Mouse (Mus musculus): Measurements from ENCODE around the gene Ptprq. TPM values are rescaled to one million over a fixed set of nuclear protein-coding genes. Genes with fewer than 3 reads are reported as not detected.

The Ptprq gene
- total and polyA plus RNA-seq, 2 experiments from 2014 or later: 0.03 to 0.10 TPM

- Histone ChIP-seq H3K9me3 (ENCODE audit: low read length) (no peaks in the 10 kb centered on the region), H3K4me3 (ENCODE audit: low read length) (no peak overlapping the region), H3K4me2 (ENCODE audit: low read depth, low read length) (no peak overlapping the region), H3K36me3 (ENCODE audit: insufficient read depth, low read length) (no peaks in the 10 kb centered on the region), H3K9ac (replicated peaks; ENCODE audit: low read length) (no peak overlapping the region), H3K27ac (no peak overlapping the region), H3K4me1 (ENCODE audit: insufficient read depth, low read length) (no peaks in the 10 kb centered on the region), H3K27me3 (ENCODE audit: insufficient read depth, low read length) (no peaks in the 10 kb centered on the region)
- 80% methylated on average over 5 of the region's 5 CpGs for WGBS
- no peak for TF ChIP-seq CTCF (IDR thresholded peaks at IDR 0.05; ENCODE audit: low read depth)
- no peak for ATAC-seq
- DNase-seq (ENCODE audit: low spot score): no peak
These were observed 20.0 kb upstream of the Ptprq start for GRCm38 (mm10) chr10:107739815-107740214.

- DNase-seq (ENCODE audit: low spot score) (no peak), ATAC-seq (no peak)
- no peak overlapping the region for H3K27ac ChIP-seq
- H3K27me3 ChIP-seq (ENCODE audit: insufficient read depth, low read length): no peaks in the 10 kb centered on the region
- no peak for TF ChIP-seq CTCF (IDR thresholded peaks at IDR 0.05; ENCODE audit: low read depth)
- H3K36me3 ChIP-seq (ENCODE audit: insufficient read depth, low read length): no peaks in the 10 kb centered on the region
- no peak overlapping the region for H3K9ac ChIP-seq (replicated peaks; ENCODE audit: low read length)
- no peaks in the 10 kb centered on the region for H3K9me3 ChIP-seq (ENCODE audit: low read length)
- H3K4me1 ChIP-seq (ENCODE audit: insufficient read depth, low read length): no peaks in the 10 kb centered on the region
- no peak overlapping the region for H3K4me3 ChIP-seq (ENCODE audit: low read length)
- WGBS: 88% methylated on average over 6 of the region's 6 CpGs
- no peak overlapping the region for H3K4me2 ChIP-seq (ENCODE audit: low read depth, low read length)
These were observed 17.9 kb upstream of the Ptprq start for GRCm38 (mm10) chr10:107737743-107738142.

GRCm38 (mm10) chr10:107735448-107735847, 15.6 kb upstream of the Ptprq start:
- Histone ChIP-seq H3K27me3 (ENCODE audit: insufficient read depth, low read length) (no peaks in the 10 kb centered on the region), H3K4me3 (ENCODE audit: low read length) (no peak overlapping the region), H3K4me2 (ENCODE audit: low read depth, low read length) (no peak overlapping the region), H3K27ac (no peak overlapping the region), H3K9me3 (ENCODE audit: low read length) (no peaks in the 10 kb centered on the region), H3K4me1 (ENCODE audit: insufficient read depth, low read length) (no peaks in the 10 kb centered on the region), H3K36me3 (ENCODE audit: insufficient read depth, low read length) (no peaks in the 10 kb centered on the region), H3K9ac (replicated peaks; ENCODE audit: low read length) (no peak overlapping the region)
- 58% methylated on average over 7 of the region's 7 CpGs for WGBS
- ATAC-seq (no peak), DNase-seq (ENCODE audit: low spot score) (no peak)
- TF ChIP-seq CTCF (IDR thresholded peaks at IDR 0.05; ENCODE audit: low read depth): no peak

- Histone ChIP-seq H3K4me3 (ENCODE audit: low read length) (no peak overlapping the region), H3K9ac (replicated peaks; ENCODE audit: low read length) (no peak overlapping the region), H3K27ac (no peak overlapping the region), H3K36me3 (ENCODE audit: insufficient read depth, low read length) (no peaks in the 10 kb centered on the region), H3K4me1 (ENCODE audit: insufficient read depth, low read length) (no peaks in the 10 kb centered on the region), H3K4me2 (ENCODE audit: low read depth, low read length) (no peak overlapping the region), H3K9me3 (ENCODE audit: low read length) (no peaks in the 10 kb centered on the region), H3K27me3 (ENCODE audit: insufficient read depth, low read length) (no peaks in the 10 kb centered on the region)
- DNase-seq (ENCODE audit: low spot score): no peak
- no peak for ATAC-seq
- no peak for TF ChIP-seq CTCF (IDR thresholded peaks at IDR 0.05; ENCODE audit: low read depth)
These were observed 14.5 kb upstream of the Ptprq start for GRCm38 (mm10) chr10:107734327-107734726.

GRCm38 (mm10) chr10:107725631-107726030, 5.8 kb upstream of the Ptprq start:
- H3K4me3 ChIP-seq (ENCODE audit: low read length): no peak overlapping the region
- ATAC-seq (no peak), DNase-seq (ENCODE audit: low spot score) (no peak)
- H3K4me2 ChIP-seq (ENCODE audit: low read depth, low read length): no peak overlapping the region
- H3K4me1 ChIP-seq (ENCODE audit: insufficient read depth, low read length): no peaks in the 10 kb centered on the region
- H3K9me3 ChIP-seq (ENCODE audit: low read length): no peaks in the 10 kb centered on the region
- no peaks in the 10 kb centered on the region for H3K36me3 ChIP-seq (ENCODE audit: insufficient read depth, low read length)
- WGBS: 55% methylated on average over 7 of the region's 7 CpGs
- no peak overlapping the region for H3K27ac ChIP-seq
- no peak for TF ChIP-seq CTCF (IDR thresholded peaks at IDR 0.05; ENCODE audit: low read depth)
- H3K9ac ChIP-seq (replicated peaks; ENCODE audit: low read length): no peak overlapping the region
- no peaks in the 10 kb centered on the region for H3K27me3 ChIP-seq (ENCODE audit: insufficient read depth, low read length)

GRCm38 (mm10) chr10:107704443-107704842, 15.4 kb downstream of the Ptprq start:
- no peaks in the 10 kb centered on the region for H3K4me1 ChIP-seq (ENCODE audit: insufficient read depth, low read length)
- no peaks in the 10 kb centered on the region for H3K27me3 ChIP-seq (ENCODE audit: insufficient read depth, low read length)
- no peaks in the 10 kb centered on the region for H3K36me3 ChIP-seq (ENCODE audit: insufficient read depth, low read length)
- H3K9ac ChIP-seq (replicated peaks; ENCODE audit: low read length): no peak overlapping the region
- no peaks in the 10 kb centered on the region for H3K9me3 ChIP-seq (ENCODE audit: low read length)
- peak; percentile 55 for TF ChIP-seq CTCF (IDR thresholded peaks at IDR 0.05; ENCODE audit: low read depth)
- no peak overlapping the region for H3K4me2 ChIP-seq (ENCODE audit: low read depth, low read length)
- ATAC-seq (no peak), DNase-seq (ENCODE audit: low spot score) (peak; percentile 45)
- H3K4me3 ChIP-seq (ENCODE audit: low read length): no peak overlapping the region
- WGBS: 45% methylated on average over 3 of the region's 3 CpGs
- H3K27ac ChIP-seq: no peak overlapping the region

GRCm38 (mm10) chr10:107700944-107701343, 18.9 kb downstream of the Ptprq start:
- Histone ChIP-seq H3K9ac (replicated peaks; ENCODE audit: low read length) (no peak overlapping the region), H3K4me3 (ENCODE audit: low read length) (no peak overlapping the region), H3K27me3 (ENCODE audit: insufficient read depth, low read length) (no peaks in the 10 kb centered on the region), H3K27ac (no peak overlapping the region), H3K9me3 (ENCODE audit: low read length) (no peaks in the 10 kb centered on the region), H3K36me3 (ENCODE audit: insufficient read depth, low read length) (no peaks in the 10 kb centered on the region), H3K4me2 (ENCODE audit: low read depth, low read length) (no peak overlapping the region), H3K4me1 (ENCODE audit: insufficient read depth, low read length) (no peaks in the 10 kb centered on the region)
- DNase-seq (ENCODE audit: low spot score): no peak
- ATAC-seq: no peak
- WGBS: 92% methylated on average over 3 of the region's 3 CpGs
- TF ChIP-seq CTCF (IDR thresholded peaks at IDR 0.05; ENCODE audit: low read depth): no peak

Measured in hindbrain, postnatal 0 days (tissue).